Mouse (Mus musculus) lung, postnatal 4 days (tissue): ENCODE data around the gene Tbccd1.

ENCODE experiments used
- DNase-seq, 2 experiments: peaks; one replicate each; pipeline ENCODE4 v3.0.0; 2021

The Tbccd1 gene

GRCm38 (mm10) chr16:22775471-22775985 is 81.9 kb downstream of the Tbccd1 start:
- DNase-seq, result no peak

- DNase-seq, result no peak
These were observed 88.8 kb downstream of the Tbccd1 start for GRCm38 (mm10) chr16:22768661-22769060.

- DNase-seq, result no peak
These were observed 90.1 kb downstream of the Tbccd1 start for GRCm38 (mm10) chr16:22767405-22767804.

GRCm38 (mm10) chr16:22766738-22767211 is 90.7 kb downstream of the Tbccd1 start:
- DNase-seq, result peak in 1 of 2 experiments; percentile 27

- DNase-seq, result no peak
These were observed 91.9 kb downstream of the Tbccd1 start for GRCm38 (mm10) chr16:22765531-22765930.
